Mouse (Mus musculus) spleen, adult 2 months (tissue): Measurements from ENCODE around the gene Paics. TPM values are rescaled to one million over a fixed set of nuclear protein-coding genes. Genes with fewer than 3 reads are reported as not detected.

Experiments used
- DNase-seq, 2 experiments: peaks; one replicate each; pipeline versions ENCODE4 v3.0.0 to v3.0.0-alpha.2; 2012 to 2021; ENCODE audit warnings: low spot score in 2 of 2, low read depth in 1 of 2
- H3K27ac ChIP-seq: fragments of 200-500 bp; 2 replicates; pipeline ENCODE4 v1.5.1; 2012; ENCODE audit warnings: low read length, inconsistent platforms; ENCODE audit not compliant: insufficient read depth
- H3K27me3 ChIP-seq: fragments of 200-500 bp; 2 replicates; pipeline ENCODE4 v1.6.1; 2012; ENCODE audit warnings: mild to moderate bottlenecking, moderate library complexity, low read length, inconsistent platforms; ENCODE audit not compliant: control insufficient read depth, insufficient read depth
- H3K36me3 ChIP-seq: fragments of 200-500 bp; 2 replicates; pipeline ENCODE4 v1.6.1; 2012; ENCODE audit warnings: mild to moderate bottlenecking, low read length, inconsistent platforms; ENCODE audit not compliant: control insufficient read depth, insufficient read depth
- H3K4me1 ChIP-seq: fragments of 200-500 bp; 2 replicates; pipeline ENCODE4 v1.6.1; 2011; ENCODE audit warnings: inconsistent platforms; ENCODE audit not compliant: control insufficient read depth, insufficient read depth, insufficient read length
- H3K4me3 ChIP-seq: fragments of 200-500 bp; 2 replicates; pipeline ENCODE4 v1.5.1; 2011; ENCODE audit warnings: mild to moderate bottlenecking, inconsistent platforms; ENCODE audit not compliant: insufficient read depth, insufficient read length; ENCODE audit errors: extremely low read depth
- CTCF ChIP-seq: fragments of 200-500 bp; IDR thresholded peaks from 2 replicates; pipeline ENCODE4 v1.5.1; 2011; ENCODE audit warnings: mild to moderate bottlenecking, inconsistent platforms; ENCODE audit not compliant: insufficient read depth, insufficient read length, insufficient replicate concordance; ENCODE audit errors: extremely low read depth
- POLR2A ChIP-seq: fragments of 200-500 bp; IDR thresholded peaks from 2 replicates; pipeline ENCODE4 v1.6.1; 2011; ENCODE audit warnings: low read depth, low read length, inconsistent platforms
- WGBS: fragments of 180-500 bp; shearing (Covaris S2); methylation state at CpG from one replicate; pipeline ENCODE4 v1.1.7; 2018; 5-methylcytosine and 5-hydroxymethylcytosine counted together
- polyA plus RNA-seq: library from polyadenylated mRNA; depleted of rRNA; stranded (reverse); fragments of >200 nt; gene quantifications from 2 replicates; pipeline ENCODE4 v1.2.3, GENCODE M21; 2012

Gene Paics
- polyA plus RNA-seq, 1 experiment = 30.0 TPM

GRCm38 (mm10) chr5:76975736-76976135 lies 24.6 kb downstream of the Paics start:
- DNase-seq = no peak
- Histone ChIP-seq H3K4me1 (peaks cover 9% of the 10 kb centered on the region), H3K4me3 (no peak overlapping the region), H3K27ac (no peak overlapping the region), H3K27me3 (no peaks in the 10 kb centered on the region; the same call in 1 of the 2 replicates), H3K36me3 (peaks cover 20% of the 10 kb centered on the region)
- 83% methylated on average over 8 of the region's 8 CpGs for WGBS
- TF ChIP-seq POLR2A = no peak
- TF ChIP-seq CTCF = no peak

- no peak for DNase-seq
- no peaks in the 10 kb centered on the region for H3K27me3 ChIP-seq
- H3K36me3 ChIP-seq = peaks cover 47% of the 10 kb centered on the region
- TF ChIP-seq POLR2A (no peak), CTCF (no peak)
- H3K4me1 ChIP-seq = no peaks in the 10 kb centered on the region
- H3K4me3 ChIP-seq = no peak overlapping the region
- no peak overlapping the region for H3K27ac ChIP-seq
- WGBS = 92% methylated on average over 11 of the region's 11 CpGs
Observed at GRCm38 (mm10) chr5:76984015-76984414, 32.9 kb downstream of the Paics start.

- no peak overlapping the region for H3K4me3 ChIP-seq
- H3K27me3 ChIP-seq = no peaks in the 10 kb centered on the region
- no peaks in the 10 kb centered on the region for H3K4me1 ChIP-seq
- peaks cover 45% of the 10 kb centered on the region for H3K36me3 ChIP-seq
- WGBS = 91% methylated on average over 3 of the region's 3 CpGs
- TF ChIP-seq POLR2A (no peak), CTCF (no peak)
- DNase-seq = no peak
- no peak overlapping the region for H3K27ac ChIP-seq
Observed at GRCm38 (mm10) chr5:76990789-76991188, 39.7 kb downstream of the Paics start.

GRCm38 (mm10) chr5:76993174-76993814 lies 42.2 kb downstream of the Paics start:
- H3K4me3 ChIP-seq = no peak overlapping the region
- WGBS = 84% methylated on average over 5 of the region's 5 CpGs
- H3K4me1 ChIP-seq = no peaks in the 10 kb centered on the region
- no peak overlapping the region for H3K27ac ChIP-seq
- no peaks in the 10 kb centered on the region; the same call in 1 of the 2 replicates for H3K27me3 ChIP-seq
- TF ChIP-seq CTCF (no peak), POLR2A (no peak)
- no peak for DNase-seq
- H3K36me3 ChIP-seq = peaks cover 50% of the 10 kb centered on the region

GRCm38 (mm10) chr5:76998416-76998815 lies 47.3 kb downstream of the Paics start:
- DNase-seq = no peak
- WGBS = 71% methylated on average over 5 of the region's 5 CpGs
- Histone ChIP-seq H3K27ac (no peak overlapping the region), H3K4me3 (no peak overlapping the region), H3K36me3 (peaks cover 35% of the 10 kb centered on the region), H3K27me3 (no peaks in the 10 kb centered on the region; the same call in 1 of the 2 replicates), H3K4me1 (no peaks in the 10 kb centered on the region)
- TF ChIP-seq POLR2A (no peak), CTCF (no peak)

- no peaks in the 10 kb centered on the region for H3K4me1 ChIP-seq
- DNase-seq = no peak
- H3K4me3 ChIP-seq = no peak overlapping the region
- H3K36me3 ChIP-seq = peaks cover 21% of the 10 kb centered on the region
- no peaks in the 10 kb centered on the region; the same call in 1 of the 2 replicates for H3K27me3 ChIP-seq
- 95% methylated on average over 17 of the region's 17 CpGs for WGBS
- TF ChIP-seq CTCF (no peak), POLR2A (no peak)
- H3K27ac ChIP-seq = no peak overlapping the region
Observed at GRCm38 (mm10) chr5:77001192-77001591, 50.1 kb downstream of the Paics start.
